Mouse (Mus musculus) lung, embryonic 16.5 days (tissue): ENCODE measurements around the gene H2-M10.3. TPM values are rescaled to one million over a fixed set of nuclear protein-coding genes. Genes with fewer than 3 reads are reported as not detected.
"Not testable (repeated sequence)": the region's sequence is repeated elsewhere in the genome, so short reads cannot be mapped to it uniquely, and the experiment has no call there.

Experiments used
- ATAC-seq: fragments of 200-750 bp; cut with Nextera tagmentation; 2 replicates; pipeline ENCODE4 v1.8.0; 2017; ENCODE audit warnings: low read depth, mild to moderate bottlenecking, moderate library complexity
- H3K27ac ChIP-seq: fragments of 300-500 bp; sonication (generic); 2 replicates; pipeline ENCODE4 v1.5.1; 2014; ENCODE audit warnings: mild to moderate bottlenecking, control low read depth, low read length
- H3K27me3 ChIP-seq: fragments of 300-500 bp; sonication (generic); 2 replicates; pipeline ENCODE4 v1.6.1; 2014; ENCODE audit warnings: low read depth, low read length, mixed read lengths; ENCODE audit not compliant: control insufficient read depth, insufficient read depth
- H3K36me3 ChIP-seq: fragments of 300-500 bp; sonication (generic); 2 replicates; pipeline ENCODE4 v1.6.1; 2014; ENCODE audit warnings: low read length; ENCODE audit not compliant: control insufficient read depth, insufficient read depth
- H3K4me1 ChIP-seq: fragments of 300-500 bp; sonication (generic); replicated peaks from 2 replicates; pipeline ENCODE4 v1.6.1; 2014; ENCODE audit warnings: low read length, mixed read lengths; ENCODE audit not compliant: control insufficient read depth, insufficient read depth
- H3K4me2 ChIP-seq: fragments of 300-500 bp; sonication (generic); 2 replicates; pipeline ENCODE4 v1.6.1; 2014; ENCODE audit warnings: low read depth, low read length, control low read depth
- H3K4me3 ChIP-seq: fragments of 300-500 bp; sonication (generic); 2 replicates; pipeline ENCODE4 v1.5.1; 2014; ENCODE audit warnings: mild to moderate bottlenecking, low read length, control low read depth
- H3K9ac ChIP-seq: fragments of 300-500 bp; sonication (generic); 2 replicates; pipeline ENCODE4 v1.6.1; 2014; ENCODE audit warnings: low read length, control low read depth
- H3K9me3 ChIP-seq: fragments of 300-500 bp; sonication (generic); 2 replicates; pipeline ENCODE4 v1.6.1; 2016; ENCODE audit warnings: low read length; ENCODE audit not compliant: control insufficient read depth
- WGBS: fragments of 180-500 bp; shearing (Covaris S2); extraction: QIAGEN DNeasy Blood & Tissue Kit; methylation state at CpG from one replicate; pipeline ENCODE4 v1.1.7; 2014; 5-methylcytosine and 5-hydroxymethylcytosine counted together
- polyA plus RNA-seq: library from polyadenylated mRNA; unstranded; fragments of >200 nt; fragmentation: Nextera tagmentation; extraction: Ambion mirVana; gene quantifications from 2 replicates; pipeline ENCODE4 v1.2.1, GENCODE M21; 2015

Gene H2-M10.3
- polyA plus RNA-seq = not detected in 2 replicates

GRCm38 (mm10) chr17:36368317-36368716 is at the start of gene H2-M10.3:
TSS of gene H2-M10.3 (minus strand) at chr17:36368417.
- H3K27ac ChIP-seq, ATAC-seq, H3K4me2 ChIP-seq, H3K36me3 ChIP-seq, H3K9ac ChIP-seq, H3K27me3 ChIP-seq, H3K4me3 ChIP-seq, H3K9me3 ChIP-seq, H3K4me1 ChIP-seq: not testable (repeated sequence)
- 92% methylated on average over 2 of the region's 2 CpGs for WGBS

- Histone ChIP-seq H3K27ac (no peak overlapping the region), H3K4me1 (no peaks in the 10 kb centered on the region), H3K36me3 (no peaks in the 10 kb centered on the region), H3K4me2 (no peak overlapping the region), H3K9me3 (no peaks in the 10 kb centered on the region), H3K4me3 (no peak overlapping the region), H3K9ac (no peak overlapping the region), H3K27me3 (no peaks in the 10 kb centered on the region)
- no peak for ATAC-seq
- WGBS = 32% methylated on average over 2 of the region's 2 CpGs
These were observed 49.2 kb upstream of the H2-M10.3 start for GRCm38 (mm10) chr17:36417416-36417815.

- Histone ChIP-seq H3K27ac (no peak overlapping the region), H3K4me1 (no peaks in the 10 kb centered on the region), H3K9ac (no peak overlapping the region), H3K36me3 (no peaks in the 10 kb centered on the region), H3K27me3 (no peaks in the 10 kb centered on the region), H3K9me3 (no peaks in the 10 kb centered on the region), H3K4me2 (no peak overlapping the region), H3K4me3 (no peak overlapping the region)
- WGBS = 41% methylated on average over 1 of the region's 1 CpGs
- no peak for ATAC-seq
These were observed 47.2 kb upstream of the H2-M10.3 start for GRCm38 (mm10) chr17:36415407-36415806.

GRCm38 (mm10) chr17:36414361-36414760 is 46.1 kb upstream of the H2-M10.3 start:
- Histone ChIP-seq H3K4me1 (no peaks in the 10 kb centered on the region), H3K9me3 (no peaks in the 10 kb centered on the region), H3K27ac (no peak overlapping the region), H3K4me2 (no peak overlapping the region), H3K4me3 (no peak overlapping the region), H3K36me3 (no peaks in the 10 kb centered on the region), H3K9ac (no peak overlapping the region), H3K27me3 (no peaks in the 10 kb centered on the region)
- 68% methylated on average over 1 of the region's 1 CpGs for WGBS
- no peak for ATAC-seq

- ATAC-seq = no peak
- WGBS = 66% methylated on average over 2 of the region's 2 CpGs
- no peaks in the 10 kb centered on the region for H3K4me1 ChIP-seq
These were observed 21.7 kb upstream of the H2-M10.3 start for GRCm38 (mm10) chr17:36389907-36390306.

GRCm38 (mm10) chr17:36362404-36362803 is 5.8 kb downstream of the H2-M10.3 start:
- H3K4me1 ChIP-seq, H3K27me3 ChIP-seq, H3K27ac ChIP-seq, ATAC-seq, H3K9me3 ChIP-seq, H3K36me3 ChIP-seq, H3K9ac ChIP-seq, H3K4me2 ChIP-seq, H3K4me3 ChIP-seq: not testable (repeated sequence)

More at GRCm38 (mm10) chr17:36389907-36390306, 21.7 kb upstream of the H2-M10.3 start:
- Histone ChIP-seq H3K36me3 (no peaks in the 10 kb centered on the region), H3K9me3 (no peaks in the 10 kb centered on the region), H3K27me3 (no peaks in the 10 kb centered on the region), H3K4me2 (no peak overlapping the region), H3K4me3 (no peak overlapping the region), H3K27ac (no peak overlapping the region), H3K9ac (no peak overlapping the region)

- not testable (repeated sequence) for H3K9me3 ChIP-seq, H3K4me1 ChIP-seq, H3K27me3 ChIP-seq, H3K27ac ChIP-seq, ATAC-seq, H3K4me3 ChIP-seq, H3K4me2 ChIP-seq, H3K9ac ChIP-seq, H3K36me3 ChIP-seq
These were observed 10.7 kb downstream of the H2-M10.3 start for GRCm38 (mm10) chr17:36357512-36357911.

- no peak overlapping the region for H3K4me3 ChIP-seq
- no peak for ATAC-seq
- H3K4me1 ChIP-seq = no peaks in the 10 kb centered on the region
These were observed 12.5 kb downstream of the H2-M10.3 start for GRCm38 (mm10) chr17:36355763-36356162.

GRCm38 (mm10) chr17:36355343-36355742 is 12.9 kb downstream of the H2-M10.3 start:
- H3K27me3 ChIP-seq, H3K4me1 ChIP-seq, ATAC-seq, H3K9me3 ChIP-seq, H3K4me2 ChIP-seq, H3K27ac ChIP-seq, H3K36me3 ChIP-seq, H3K4me3 ChIP-seq, H3K9ac ChIP-seq: not testable (repeated sequence)

More at GRCm38 (mm10) chr17:36355763-36356162, 12.5 kb downstream of the H2-M10.3 start:
- H3K9ac ChIP-seq = no peak overlapping the region
- WGBS = 40% methylated on average over 3 of the region's 3 CpGs
- no peaks in the 10 kb centered on the region for H3K36me3 ChIP-seq
- no peaks in the 10 kb centered on the region for H3K9me3 ChIP-seq
- H3K27me3 ChIP-seq = no peaks in the 10 kb centered on the region
- H3K27ac ChIP-seq = no peak overlapping the region
- H3K4me2 ChIP-seq = no peak overlapping the region

GRCm38 (mm10) chr17:36326055-36326454 is 42.2 kb downstream of the H2-M10.3 start, which contains the start of gene H2-M10.1:
TSS of gene H2-M10.1 (minus strand) at chr17:36326155.
- Histone ChIP-seq H3K9me3 (no peaks in the 10 kb centered on the region), H3K4me1 (no peaks in the 10 kb centered on the region), H3K27me3 (no peaks in the 10 kb centered on the region; the same call in 1 of the 2 replicates), H3K4me3 (no peak within 1 kb of the TSS), H3K4me2 (no peak within 1 kb of the TSS), H3K9ac (no peak within 1 kb of the TSS), H3K36me3 (no peaks in the 10 kb centered on the region), H3K27ac (no peak within 1 kb of the TSS)
- WGBS = 78% methylated on average over 4 of the region's 4 CpGs
- ATAC-seq = no peak
